Mouse (Mus musculus) liver, embryonic 14.5 days (tissue): Measurements from ENCODE around the gene Csmd2. TPM values are rescaled to one million over a fixed set of nuclear protein-coding genes. Genes with fewer than 3 reads are reported as not detected.

ENCODE experiments used
- ATAC-seq: fragments of 200-750 bp; cut with Nextera tagmentation; 2 replicates; pipeline ENCODE4 v1.8.0; 2017; ENCODE audit warnings: moderate number of reproducible peaks, mild to moderate bottlenecking, moderate library complexity; ENCODE audit not compliant: insufficient read depth
- DNase-seq, 3 experiments: peaks; one replicate each; pipeline ENCODE4 v3.0.0-alpha.2; 2012 to 2013; ENCODE audit warnings: low read depth in 3 of 3, low spot score in 3 of 3
- H3K27ac ChIP-seq: fragments of 300-500 bp; sonication (generic); 2 replicates; pipeline ENCODE4 v1.5.1; 2014; ENCODE audit warnings: moderate library complexity, mild to moderate bottlenecking, control low read depth, inconsistent platforms
- H3K27me3 ChIP-seq: fragments of 300-500 bp; sonication (generic); 2 replicates; pipeline ENCODE4 v1.6.1; 2014; ENCODE audit warnings: mild to moderate bottlenecking, low read length, moderate library complexity; ENCODE audit not compliant: control insufficient read depth, insufficient read depth
- H3K36me3 ChIP-seq: fragments of 300-500 bp; sonication (generic); replicated peaks from 2 replicates; pipeline ENCODE4 v1.6.1; 2014; ENCODE audit warnings: low read depth; ENCODE audit not compliant: control insufficient read depth, insufficient read depth
- H3K4me1 ChIP-seq, 2 experiments: fragments of 200-500 bp in 1 of 2; fragments of 300-500 bp in 1 of 2; sonication (generic) in 1 of 2; replicated peaks; 2 replicates each; pipeline ENCODE4 v1.6.1; 2012 to 2014; ENCODE audit warnings: antibody characterized with exemption in 1 of 2, inconsistent platforms in 1 of 2, low read length in 1 of 2; ENCODE audit not compliant: control insufficient read depth in 2 of 2, insufficient read depth in 2 of 2
- H3K4me2 ChIP-seq: fragments of 300-500 bp; sonication (generic); 2 replicates; pipeline ENCODE4 v1.6.1; 2014; ENCODE audit warnings: low read depth, mild to moderate bottlenecking, control low read depth, moderate library complexity
- H3K4me3 ChIP-seq, 2 experiments: fragments of 200-500 bp in 1 of 2; fragments of 300-500 bp in 1 of 2; sonication (generic) in 1 of 2; 2 replicates each; pipeline ENCODE4 v1.5.1; 2012 to 2014; ENCODE audit warnings: low read depth in 2 of 2, low read length in 2 of 2, mild to moderate bottlenecking in 2 of 2, control low read depth in 1 of 2, inconsistent platforms in 1 of 2, moderate library complexity in 1 of 2; ENCODE audit not compliant: insufficient read depth in 1 of 2
- H3K9ac ChIP-seq: fragments of 300-500 bp; sonication (generic); replicated peaks from 2 replicates; pipeline ENCODE4 v1.6.1; 2014; ENCODE audit warnings: mild to moderate bottlenecking, control low read depth, moderate library complexity
- H3K9me3 ChIP-seq: fragments of 300-500 bp; sonication (generic); 2 replicates; pipeline ENCODE4 v1.6.1; 2016; ENCODE audit warnings: low read length, mixed read lengths; ENCODE audit not compliant: control insufficient read depth
- CTCF ChIP-seq: IDR thresholded peaks from 2 replicates; pipeline ENCODE4 v1.5.1; 2016; ENCODE audit warnings: antibody characterized with exemption, low read depth, control low read depth
- EP300 ChIP-seq: IDR thresholded peaks from 2 replicates; pipeline ENCODE4 v1.6.1; 2016; ENCODE audit warnings: antibody characterized with exemption, low read depth
- whole genome bisulfite sequencing: fragments of 180-500 bp; shearing (Covaris S2); extraction: QIAGEN DNeasy Blood & Tissue Kit; methylation state at CpG from one replicate; pipeline ENCODE4 v1.1.7; 2014; ENCODE audit not compliant: insufficient replicate concordance; 5-methylcytosine and 5-hydroxymethylcytosine counted together
- polyA plus RNA-seq, 2 experiments: library from polyadenylated mRNA; depleted of rRNA in 1 of 2; stranded (reverse) in 1 of 2; unstranded in 1 of 2; fragments of >200 nt; fragmentation: Nextera tagmentation in 1 of 2; extraction: Ambion mirVana in 1 of 2; gene quantifications; 2 replicates each; pipeline versions ENCODE4 v1.2.1 to v1.2.3; 2012 to 2014

Csmd2 gene
- polyA plus RNA-seq, 2 experiments = 0.01 TPM; not detected in 1

GRCm38 (mm10) chr4:128002638-128003101, 15.0 kb downstream of the Csmd2 start:
- 29% methylated on average over 4 of the region's 4 CpGs for WGBS
- TF ChIP-seq CTCF = no peak
- no peak for TF ChIP-seq EP300
- H3K27ac ChIP-seq = no peak overlapping the region

GRCm38 (mm10) chr4:128004797-128005452, 17.3 kb downstream of the Csmd2 start:
- WGBS = 45% methylated on average over 3 of the region's 3 CpGs
- TF ChIP-seq CTCF (no peak), EP300 (no peak)

More at GRCm38 (mm10) chr4:128002638-128003101, 15.0 kb downstream of the Csmd2 start:
- no peak for DNase-seq
- H3K27me3 ChIP-seq = no peaks in the 10 kb centered on the region
- H3K4me2 ChIP-seq = no peak overlapping the region
- no peak for ATAC-seq
- no peaks in the 10 kb centered on the region; the same call in 1 of the 2 replicates for H3K9me3 ChIP-seq
- no peak overlapping the region for H3K4me3 ChIP-seq
- no peaks in the 10 kb centered on the region for H3K36me3 ChIP-seq
- H3K4me1 ChIP-seq = no peaks in the 10 kb centered on the region
- H3K9ac ChIP-seq = no peak overlapping the region

GRCm38 (mm10) chr4:128019465-128019864, 31.8 kb downstream of the Csmd2 start:
- DNase-seq (no peak), ATAC-seq (no peak)
- Histone ChIP-seq H3K9ac (no peak overlapping the region), H3K4me1 (no peaks in the 10 kb centered on the region), H3K27ac (no peak overlapping the region), H3K27me3 (no peaks in the 10 kb centered on the region), H3K36me3 (no peaks in the 10 kb centered on the region), H3K9me3 (no peaks in the 10 kb centered on the region; the same call in 1 of the 2 replicates), H3K4me2 (no peak overlapping the region), H3K4me3 (no peak overlapping the region)
- 36% methylated on average over 2 of the region's 2 CpGs for WGBS
- TF ChIP-seq CTCF = no peak
- no peak for TF ChIP-seq EP300

More at GRCm38 (mm10) chr4:128004797-128005452, 17.3 kb downstream of the Csmd2 start:
- no peak for DNase-seq
- no peaks in the 10 kb centered on the region for H3K4me1 ChIP-seq
- H3K27me3 ChIP-seq = no peaks in the 10 kb centered on the region
- no peaks in the 10 kb centered on the region for H3K36me3 ChIP-seq
- H3K9me3 ChIP-seq = no peaks in the 10 kb centered on the region; the same call in 1 of the 2 replicates
- no peak for ATAC-seq
- H3K9ac ChIP-seq = no peak overlapping the region
- no peak overlapping the region for H3K4me3 ChIP-seq
- H3K4me2 ChIP-seq = no peak overlapping the region
- H3K27ac ChIP-seq = no peak overlapping the region

- Histone ChIP-seq H3K4me2 (no peak overlapping the region), H3K4me1 (no peaks in the 10 kb centered on the region), H3K27ac (no peak overlapping the region), H3K27me3 (no peaks in the 10 kb centered on the region), H3K4me3 (no peak overlapping the region), H3K9ac (no peak overlapping the region), H3K9me3 (no peaks in the 10 kb centered on the region), H3K36me3 (no peaks in the 10 kb centered on the region)
- no peak for TF ChIP-seq EP300
- TF ChIP-seq CTCF = no peak
- WGBS = 74% methylated on average over 1 of the region's 1 CpGs
- DNase-seq (no peak), ATAC-seq (no peak)
Measured at GRCm38 (mm10) chr4:128028294-128028693, 40.6 kb downstream of the Csmd2 start.

GRCm38 (mm10) chr4:128041901-128042300, 54.2 kb downstream of the Csmd2 start:
- ATAC-seq (no peak), DNase-seq (no peak)
- no peaks in the 10 kb centered on the region; the same call in 1 of the 2 replicates for H3K9me3 ChIP-seq
- no peak overlapping the region for H3K27ac ChIP-seq
- H3K4me2 ChIP-seq = no peak overlapping the region
- H3K4me3 ChIP-seq = no peak overlapping the region
- no peak overlapping the region for H3K9ac ChIP-seq
- no peaks in the 10 kb centered on the region for H3K36me3 ChIP-seq
- H3K4me1 ChIP-seq = no peaks in the 10 kb centered on the region
- H3K27me3 ChIP-seq = no peaks in the 10 kb centered on the region
- WGBS = 58% methylated on average over 4 of the region's 4 CpGs
- TF ChIP-seq CTCF = no peak
- no peak for TF ChIP-seq EP300
